ENCODE assay signal across 9 mouse cellular contexts in genomic region chr5:35177332-35177731, GRCm38 (mm10).
DNase-seq lines count a peak whose midpoint lies in the region; ATAC-seq and TF ChIP-seq lines count a peak whose summit lies in the region.
"Had no signal": no experiment of that assay in that cellular context is flagged by ENCODE, and none has a peak within 500 bp of the region (broad histone marks: within the 10 kb centered on the region; RNA-seq: fewer than 3 reads in every experiment).

No protein-coding gene starts in this region.

- TF ChIP-seq CTCF in lung, adult 2 months (IDR thresholded peaks at IDR 0.05; ENCODE audit: insufficient read depth, low read length), result peak; percentile 22; the same call in 1 of the 2 replicates

- H3K27ac ChIP-seq in liver, embryonic 15.5 days (replicated peaks), result peak overlapping the region; percentile 7; the same call in 1 of the 2 replicates
- H3K27ac ChIP-seq in forebrain, embryonic 12.5 days, result no peak overlapping the region

- TF ChIP-seq POLR2A in lung, adult 2 months (IDR thresholded peaks at IDR 0.05; ENCODE audit: borderline replicate concordance, extremely low read depth, low read depth, low read length), result no peak

- 69% methylated on average over 4 of the region's 4 CpGs for WGBS in lung, adult 2 months
- whole genome bisulfite sequencing in liver, embryonic 15.5 days (ENCODE audit: insufficient replicate concordance), result 64% methylated on average over 4 of the region's 4 CpGs
- 74% methylated on average over 4 of the region's 4 CpGs for WGBS in forebrain, embryonic 12.5 days

- ATAC-seq in liver, embryonic 15.5 days (ENCODE audit: insufficient read depth), result no peak
- no peak for ATAC-seq in forebrain, embryonic 12.5 days (ENCODE audit: low FRiP score)

- no peaks in the 10 kb centered on the region for H3K9me3 ChIP-seq in liver, embryonic 15.5 days (replicated peaks)
- H3K9me3 ChIP-seq in forebrain, embryonic 12.5 days, result no peaks in the 10 kb centered on the region

- no peaks in the 10 kb centered on the region for H3K4me1 ChIP-seq in lung, adult 2 months (ENCODE audit: control insufficient read depth, insufficient read depth, low read length)
- peaks cover 16% of the 10 kb centered on the region for H3K4me1 ChIP-seq in liver, embryonic 15.5 days (replicated peaks)
- H3K4me1 ChIP-seq in forebrain, embryonic 12.5 days, result no peaks in the 10 kb centered on the region

- H3K4me2 ChIP-seq in liver, embryonic 15.5 days, result no peak overlapping the region
- H3K4me2 ChIP-seq in forebrain, embryonic 12.5 days, result no peak overlapping the region

- H3K4me3 ChIP-seq in lung, adult 2 months (replicated peaks; ENCODE audit: extremely low read depth, low read depth, low read length), result no peak overlapping the region
- no peak overlapping the region for H3K4me3 ChIP-seq in liver, embryonic 15.5 days (replicated peaks)
- H3K4me3 ChIP-seq in forebrain, embryonic 12.5 days (replicated peaks), result no peak overlapping the region
- H3K4me3 ChIP-seq: erythroblast, embryonic 14.5 days had no signal

- H3K9ac ChIP-seq in liver, embryonic 15.5 days, result no peak overlapping the region
- no peak overlapping the region for H3K9ac ChIP-seq in forebrain, embryonic 12.5 days

- H3K36me3 ChIP-seq in liver, embryonic 15.5 days (replicated peaks), result no peaks in the 10 kb centered on the region
- no peaks in the 10 kb centered on the region for H3K36me3 ChIP-seq in forebrain, embryonic 12.5 days (replicated peaks)

- peak; percentile 62 for DNase-seq in cerebellum, postnatal 10 days
- no peak for DNase-seq in cerebellum, adult 9-11 months
- no peak for DNase-seq in lung, adult 2 months
- no peak for DNase-seq in lung, postnatal 10 days
- DNase-seq in cerebellum, postnatal 36 days, result peak; percentile 50 to 52
- DNase-seq in right cerebral cortex, postnatal 25 days, result no peak

- peaks cover 42% of the 10 kb centered on the region for H3K27me3 ChIP-seq in liver, embryonic 15.5 days
- no peaks in the 10 kb centered on the region for H3K27me3 ChIP-seq in forebrain, embryonic 12.5 days

Comparison
In these comparisons a context has a peak if more than half of its experiments do, and no peak if none do; other contexts are left out.
1. DNase-seq: peak in cerebellum, postnatal 10 days (2 of 2) and cerebellum, postnatal 36 days (2 of 2); none in cerebellum, adult 9-11 months (single experiment), lung, adult 2 months (single experiment), lung, postnatal 10 days (single experiment) and right cerebral cortex, postnatal 25 days (single experiment).